Mouse (Mus musculus) 3134 (cell line): ENCODE data around the gene Pgs1.

Experiments
- DNase-seq: peaks from one replicate; pipeline ENCODE4 v3.0.0-alpha.2; 2011; ENCODE audit warnings: low spot score; ENCODE audit not compliant: insufficient read length; ENCODE audit errors: extremely low read depth

The Pgs1 gene

GRCm38 (mm10) chr11:117986126-117987031 is at the start of gene Pgs1:
Pgs1 (plus strand) TSS chr11:117986292.
- DNase-seq: peak; percentile 89

DNA sequence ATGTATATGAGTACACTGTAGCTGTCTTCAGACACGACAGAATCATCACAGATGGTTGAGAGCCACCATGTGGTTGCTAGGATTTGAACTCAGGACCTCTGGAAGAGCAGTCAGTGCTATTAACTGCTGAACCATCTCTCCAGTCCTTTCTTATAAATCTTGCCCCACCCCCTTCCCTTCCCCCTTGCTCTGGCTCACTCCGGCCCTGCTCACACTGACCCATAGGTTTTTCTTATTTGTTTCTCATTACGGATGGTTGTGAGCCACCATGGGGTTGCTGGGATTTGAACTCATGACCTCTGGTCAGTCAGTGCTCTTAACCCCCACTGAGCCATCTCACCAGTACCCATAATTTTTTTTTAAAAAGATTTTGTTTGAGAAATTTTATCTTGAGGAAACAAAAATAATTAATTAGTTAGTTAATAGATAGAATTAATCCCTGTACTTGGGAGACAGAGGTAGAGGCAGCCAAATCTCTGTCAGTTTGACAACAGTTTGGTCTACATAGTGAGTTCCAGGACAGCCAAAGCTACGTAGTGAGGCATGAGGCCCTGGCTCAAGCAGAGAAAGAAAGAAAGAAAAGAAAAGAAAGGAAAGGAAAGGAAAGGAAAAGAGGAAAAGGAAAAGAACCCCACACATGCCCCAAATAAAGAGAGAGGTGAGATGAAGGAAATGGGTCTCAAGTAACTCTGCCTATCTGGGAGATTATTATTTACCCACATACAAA is 46.9 kb upstream of the Pgs1 start:
- no peak for DNase-seq

- peak; percentile 75 for DNase-seq
Observed at GRCm38 (mm10) chr11:117939741-117940285, 46.3 kb upstream of the Pgs1 start.

DNA sequence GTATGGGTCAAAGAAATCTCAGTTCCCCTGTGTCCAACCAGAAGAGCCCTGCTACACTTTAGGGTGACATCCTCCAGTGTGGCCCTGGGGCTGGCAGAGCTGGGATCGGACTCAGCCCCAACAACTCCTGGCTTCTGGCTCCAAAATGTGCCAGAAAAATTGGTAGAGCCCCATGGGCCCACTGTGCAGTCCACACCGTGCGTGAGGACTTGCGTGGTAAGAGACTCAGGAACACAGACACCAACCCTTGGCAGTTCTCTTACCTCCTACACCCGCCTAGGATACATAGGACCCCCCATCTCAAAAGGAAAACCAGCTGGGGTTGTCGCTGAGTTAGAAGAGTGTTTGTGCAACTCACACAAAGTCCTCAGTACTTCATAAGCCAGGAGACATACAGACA is 45.2 kb upstream of the Pgs1 start:
- DNase-seq: no peak

GRCm38 (mm10) chr11:117941325-117941834 is 44.7 kb upstream of the Pgs1 start:
- peak; percentile 87 for DNase-seq

GRCm38 (mm10) chr11:117941848-117942247 is 44.2 kb upstream of the Pgs1 start:
- peak; percentile 83 for DNase-seq

DNA sequence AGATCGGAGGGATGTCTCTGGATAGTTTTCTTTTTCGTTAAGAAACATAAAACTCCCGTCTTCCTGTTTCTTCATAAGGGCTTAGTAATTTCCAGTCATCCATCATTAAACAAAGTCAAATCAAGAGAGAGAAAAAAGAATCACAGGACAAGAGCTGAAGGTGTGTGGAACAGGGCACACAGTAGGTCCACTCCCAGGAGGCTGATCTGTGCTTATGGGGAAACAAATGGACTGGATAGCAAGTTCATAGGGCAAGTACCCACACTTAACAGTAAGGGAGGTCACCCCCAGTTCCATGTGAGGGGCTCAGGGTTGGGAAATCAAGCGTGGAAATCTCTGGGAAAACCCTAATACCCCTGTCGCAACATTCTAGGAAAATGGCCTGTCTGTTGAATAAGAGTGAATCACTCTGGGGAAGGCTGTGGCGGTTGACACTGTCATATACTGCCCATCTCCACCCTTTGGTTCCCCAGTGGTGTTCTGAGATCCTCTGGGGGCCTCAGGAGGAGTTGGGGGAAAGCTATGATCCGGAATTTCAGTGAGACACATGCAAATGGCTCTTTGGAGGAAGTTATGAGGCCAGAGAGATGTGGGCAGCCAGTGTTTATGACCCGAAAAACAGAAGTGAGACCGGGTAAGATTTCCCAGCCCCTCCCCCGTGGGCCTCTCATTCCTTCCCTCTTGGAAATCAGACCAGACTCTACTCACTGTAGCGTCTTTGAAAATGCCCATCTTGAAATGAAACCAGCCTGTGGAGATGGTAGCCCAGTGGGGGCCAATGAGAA is 39.7 kb upstream of the Pgs1 start:
- DNase-seq: no peak

- DNase-seq: no peak
Observed at GRCm38 (mm10) chr11:117946996-117947419, 39.1 kb upstream of the Pgs1 start.

- peak; percentile 98 for DNase-seq
Observed at GRCm38 (mm10) chr11:117949392-117950091, 36.5 kb upstream of the Pgs1 start.

DNA sequence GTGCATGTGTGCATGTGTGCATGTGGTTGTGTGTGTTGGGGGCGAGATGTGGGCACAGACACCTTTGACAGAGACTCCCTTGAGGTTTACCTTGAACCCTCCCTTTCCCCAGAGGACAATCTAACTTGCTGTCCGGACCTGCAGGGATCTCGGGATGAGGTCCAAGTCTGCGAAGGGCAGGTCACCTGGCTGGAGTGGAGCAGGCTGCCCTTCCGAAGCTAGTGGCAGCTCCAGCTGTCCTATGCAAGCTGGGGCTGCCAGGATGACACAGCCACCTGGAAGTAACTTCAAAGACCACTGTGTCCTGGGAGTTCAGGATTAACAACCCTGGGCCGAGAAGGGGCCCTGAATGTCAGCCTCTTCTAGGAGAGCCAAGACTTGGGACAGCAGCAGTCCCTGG is 34.7 kb upstream of the Pgs1 start:
- DNase-seq: no peak

- no peak for DNase-seq
Observed at GRCm38 (mm10) chr11:117952174-117952933, 33.7 kb upstream of the Pgs1 start.

- peak; percentile 70 for DNase-seq
Observed at GRCm38 (mm10) chr11:117954094-117954493, 32.0 kb upstream of the Pgs1 start.

DNA sequence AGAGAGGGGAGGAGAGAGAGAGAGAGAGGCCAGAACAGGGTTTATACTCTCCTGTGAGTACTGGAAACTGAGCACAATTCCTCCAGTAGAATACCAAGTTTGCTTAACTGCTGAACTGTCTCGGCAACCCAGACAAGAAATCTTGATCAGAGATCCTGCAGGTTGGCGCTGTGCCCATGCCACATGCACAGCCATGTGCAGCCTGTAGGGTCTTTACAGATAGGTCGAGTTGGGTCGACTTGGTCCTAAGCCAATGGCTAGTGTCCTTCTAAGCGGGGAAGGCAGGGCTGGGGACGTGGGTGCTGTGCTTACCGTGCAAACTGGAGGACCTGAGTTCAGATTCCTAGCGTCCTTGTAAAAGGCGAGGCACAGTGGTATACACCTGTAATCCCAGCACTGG is 31.3 kb upstream of the Pgs1 start:
- DNase-seq: no peak

DNA sequence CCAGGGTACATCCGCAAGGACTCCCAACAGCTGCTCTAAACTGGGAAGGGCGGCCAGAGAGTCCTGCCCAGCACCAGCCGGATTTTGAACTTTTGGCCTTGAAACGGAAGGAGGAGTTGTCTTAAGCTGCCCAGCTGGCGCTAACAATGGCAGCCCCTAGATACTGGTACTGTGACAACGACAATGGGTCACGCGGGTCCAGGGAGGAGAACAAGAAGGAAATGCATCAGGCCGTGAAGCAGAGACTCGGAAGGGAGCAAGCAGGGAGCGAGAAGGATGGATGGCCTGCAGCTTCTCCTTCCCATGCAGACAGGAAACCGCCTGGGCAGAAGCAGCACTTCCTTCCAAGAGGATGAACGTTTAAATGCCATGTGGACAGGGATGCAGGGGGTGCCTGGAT is 30.5 kb upstream of the Pgs1 start:
- DNase-seq: no peak

GRCm38 (mm10) chr11:117958197-117958596 is 27.9 kb upstream of the Pgs1 start:
- peak; percentile 81 for DNase-seq

GRCm38 (mm10) chr11:117959166-117959565 is 26.9 kb upstream of the Pgs1 start:
- no peak for DNase-seq

- no peak for DNase-seq
Observed at GRCm38 (mm10) chr11:117959741-117960381, 26.2 kb upstream of the Pgs1 start.

DNA sequence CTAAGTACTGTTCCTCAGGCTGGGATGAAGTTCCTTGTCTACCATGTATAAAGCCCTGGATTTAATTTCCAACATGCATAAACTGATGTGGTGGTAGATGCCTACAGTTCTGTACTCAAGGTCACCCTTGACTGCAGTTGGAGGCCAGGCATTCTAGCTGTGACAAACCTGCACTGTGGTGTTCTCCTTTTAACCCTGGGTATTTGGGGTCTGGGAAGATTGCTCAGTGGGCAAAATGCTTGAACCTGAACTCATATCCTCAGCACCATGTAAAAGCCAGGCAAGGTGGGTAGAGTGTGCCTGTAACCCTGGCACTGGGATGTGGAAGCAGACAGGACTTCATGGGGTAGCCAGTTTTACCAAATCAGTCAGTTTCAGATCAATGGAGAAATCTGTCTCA is 25.5 kb upstream of the Pgs1 start:
- no peak for DNase-seq
